Mouse (Mus musculus) layer of hippocampus, adult 18-20 months (tissue): ENCODE results near the gene Espl1. TPM values are rescaled to one million over a fixed set of nuclear protein-coding genes. Genes with fewer than 3 reads are reported as not detected.
A peak's percentile ranks its signal among the peaks of the same experiment; 100 is the strongest.

ENCODE experiments used
- DNase-seq, 2 experiments: peaks; one replicate each; pipeline ENCODE4 v3.0.0; 2022; ENCODE audit warnings: low spot score in 2 of 2
- total RNA-seq, 2 experiments: library from RNA; stranded (reverse); gene quantifications; 2 replicates each; pipeline ENCODE4 v1.2.3; 2021

Espl1 gene
- total RNA-seq, 2 experiments from 2014 or later = 0.64 to 1.4 TPM

GRCm38 (mm10) chr15:102273982-102274716 lies 21.9 kb upstream of the Espl1 start:
- no peak for DNase-seq

GRCm38 (mm10) chr15:102278726-102279091 lies 17.4 kb upstream of the Espl1 start:
- DNase-seq = no peak

- peak; percentile 67 to 86 for DNase-seq
These were observed 16.8 kb upstream of the Espl1 start, which contains the start of gene Mfsd5 for GRCm38 (mm10) chr15:102279092-102279782. TSS of gene Mfsd5 (plus strand) at chr15:102279454.

GRCm38 (mm10) chr15:102279783-102280520 lies 16.1 kb upstream of the Espl1 start:
- no peak for DNase-seq

GRCm38 (mm10) chr15:102280623-102281022 lies 15.4 kb upstream of the Espl1 start:
- no peak for DNase-seq

GRCm38 (mm10) chr15:102282463-102283292 lies 13.4 kb upstream of the Espl1 start:
- DNase-seq = no peak

- no peak for DNase-seq
These were observed 12.4 kb upstream of the Espl1 start for GRCm38 (mm10) chr15:102283648-102284047.

- DNase-seq = peak in 1 of 2 experiments; percentile 43
These were observed 8.7 kb upstream of the Espl1 start for GRCm38 (mm10) chr15:102287395-102287794.

GRCm38 (mm10) chr15:102296368-102297006 lies 421 bp downstream of the Espl1 start:
- no peak for DNase-seq

GRCm38 (mm10) chr15:102302542-102302941 lies 6.5 kb downstream of the Espl1 start:
- DNase-seq = no peak

GRCm38 (mm10) chr15:102308717-102309116 lies 12.7 kb downstream of the Espl1 start:
- no peak for DNase-seq

GRCm38 (mm10) chr15:102310074-102310845 lies 14.2 kb downstream of the Espl1 start:
- DNase-seq = peak in 1 of 2 experiments; percentile 36

- no peak for DNase-seq
These were observed 15.4 kb downstream of the Espl1 start for GRCm38 (mm10) chr15:102311489-102311888.

- no peak for DNase-seq
These were observed 19.2 kb downstream of the Espl1 start for GRCm38 (mm10) chr15:102315292-102315691.

GRCm38 (mm10) chr15:102316263-102316662 lies 20.2 kb downstream of the Espl1 start:
- peak in 1 of 2 experiments; percentile 77 for DNase-seq

GRCm38 (mm10) chr15:102324654-102325473 lies 28.8 kb downstream of the Espl1 start:
- no peak for DNase-seq

- peak; percentile 81 to 93 for DNase-seq
These were observed 30.0 kb downstream of the Espl1 start, which contains the start of gene Pfdn5 for GRCm38 (mm10) chr15:102326022-102326576. TSS of gene Pfdn5 (plus strand) at chr15:102326116.

- no peak for DNase-seq
These were observed 30.8 kb downstream of the Espl1 start for GRCm38 (mm10) chr15:102326892-102327291.
